Mouse (Mus musculus): ENCODE measurements around the gene A030003K21Rik. TPM values are rescaled to one million over a fixed set of nuclear protein-coding genes. Genes with fewer than 3 reads are reported as not detected.
"Not testable (repeated sequence)": the region's sequence is repeated elsewhere in the genome, so short reads cannot be mapped to it uniquely, and the experiment has no call there.

The A030003K21Rik gene
- polyA plus RNA-seq (2012; fragmentation: generic; extraction: Trizol) = not detected
- long read RNA-seq, experiment 1 = 0 reads
- long read RNA-seq, experiment 2 = 0 reads

DNA sequence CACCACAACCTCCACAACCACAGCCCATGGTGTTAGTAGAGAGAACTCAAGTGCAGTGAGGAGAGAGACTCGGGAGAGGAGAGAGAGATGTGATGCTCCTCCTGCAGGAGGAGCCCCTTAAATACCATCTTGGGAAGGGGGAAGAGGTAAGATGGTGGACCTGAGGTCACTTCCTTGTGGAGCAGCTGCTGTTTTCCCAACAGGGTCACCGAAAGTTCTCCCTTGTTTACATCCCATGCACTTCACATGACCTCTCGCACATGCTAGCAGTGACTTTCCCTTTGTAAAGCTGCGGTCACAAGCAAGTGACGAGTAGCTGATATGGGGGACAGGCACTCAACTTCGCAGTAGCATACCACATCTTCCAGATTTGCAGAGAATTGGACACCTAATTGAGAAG lies at the start of gene A030003K21Rik:
Gene A030003K21Rik, minus strand, starts transcription at position 94 of the 400 bp plus-strand sequence.
- H3K79me3 ChIP-seq (ENCODE audit: low read depth); H3K27me3 ChIP-seq (ENCODE audit: control insufficient read depth, insufficient read depth, insufficient read length): not testable (repeated sequence)

DNA sequence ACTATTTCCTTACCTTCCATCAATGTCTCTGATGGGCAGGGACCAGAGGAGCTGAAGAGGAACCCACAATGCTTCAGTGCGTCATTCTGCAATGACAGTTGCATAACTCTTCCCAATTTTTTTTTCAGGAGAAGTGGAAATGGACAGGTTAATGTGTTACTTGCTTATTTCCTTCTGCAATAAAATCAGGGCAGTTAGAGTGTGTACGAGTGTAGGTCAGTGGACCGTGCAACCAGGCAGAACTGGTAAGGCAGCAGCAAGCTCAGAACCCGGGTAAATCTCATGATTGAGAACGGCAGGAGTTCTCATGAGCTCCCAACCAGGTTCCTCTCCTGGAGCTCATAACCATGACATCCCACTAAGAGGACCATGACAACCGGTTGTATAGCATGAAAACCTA lies 48.9 kb upstream of the A030003K21Rik start:
- Histone ChIP-seq H3ac (ENCODE audit: control insufficient read depth, insufficient read length, low read depth) (no peak overlapping the region), H3K4me3 (ENCODE audit: insufficient read depth, poor library complexity, severe bottlenecking) (no peak overlapping the region), H3K79me3 (ENCODE audit: low read depth) (no peaks in the 10 kb centered on the region), H3K36me3 (ENCODE audit: control insufficient read depth, insufficient read depth) (no peaks in the 10 kb centered on the region), H3K79me2 (ENCODE audit: control insufficient read depth, insufficient read depth) (no peaks in the 10 kb centered on the region), H3K27me3 (ENCODE audit: control insufficient read depth, insufficient read depth, insufficient read length) (peaks cover 13% of the 10 kb centered on the region)
- TF ChIP-seq MYOG (IDR thresholded peaks at IDR 0.05; ENCODE audit: control insufficient read depth, extremely low read depth, insufficient read length) = no peak
- no peak for TF ChIP-seq USF1 (IDR thresholded peaks at IDR 0.05; ENCODE audit: low read depth)

More for the DNA sequence above, at the start of gene A030003K21Rik:
- H3ac ChIP-seq (ENCODE audit: control insufficient read depth, insufficient read length, low read depth); H3K36me3 ChIP-seq (ENCODE audit: control insufficient read depth, insufficient read depth); H3K4me3 ChIP-seq (ENCODE audit: insufficient read depth, poor library complexity, severe bottlenecking); H3K79me2 ChIP-seq (ENCODE audit: control insufficient read depth, insufficient read depth): not testable (repeated sequence)

DNA sequence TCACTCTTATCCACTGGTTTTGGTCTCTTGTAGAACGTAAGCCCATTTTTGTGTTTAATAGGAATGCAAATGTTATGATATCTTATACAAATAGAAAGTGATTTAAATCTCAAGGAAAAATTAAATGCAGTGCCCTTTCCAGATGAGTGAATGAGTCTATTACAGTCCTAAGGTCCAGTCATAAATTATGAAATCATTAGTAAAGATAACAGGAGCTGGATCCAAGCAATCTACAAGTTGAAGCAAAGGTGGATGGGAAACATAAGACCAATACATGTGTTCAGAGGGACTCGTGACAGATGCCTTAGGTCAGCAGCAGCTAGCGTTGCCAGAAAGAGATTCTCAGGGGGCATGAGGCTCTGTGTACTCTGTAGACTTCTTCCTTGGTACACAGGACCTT lies 48.4 kb upstream of the A030003K21Rik start:
- no peak overlapping the region for H3ac ChIP-seq (ENCODE audit: control insufficient read depth, insufficient read length, low read depth)
- no peak for TF ChIP-seq CTCF (IDR thresholded peaks at IDR 0.05; ENCODE audit: control insufficient read depth, insufficient read depth, insufficient read length)
- TF ChIP-seq MAX (IDR thresholded peaks at IDR 0.05) = no peak
- TF ChIP-seq FOSL1 (IDR thresholded peaks at IDR 0.05; ENCODE audit: insufficient read depth, low read length, poor library complexity, severe bottlenecking) = no peak
- no peak for TF ChIP-seq USF1 (IDR thresholded peaks at IDR 0.05; ENCODE audit: low read depth)
- TF ChIP-seq MYOG (IDR thresholded peaks at IDR 0.05; ENCODE audit: control insufficient read depth, extremely low read depth, insufficient read length) = no peak
- TF ChIP-seq CEBPB (IDR thresholded peaks at IDR 0.05; ENCODE audit: low read depth) = no peak
- no peak for TF ChIP-seq MYOD1 (IDR thresholded peaks at IDR 0.05; ENCODE audit: control insufficient read depth, insufficient read length, low read depth)
- H3K27me3 ChIP-seq (ENCODE audit: control insufficient read depth, insufficient read depth, insufficient read length) = peaks cover 13% of the 10 kb centered on the region
- no peak overlapping the region for H3K4me3 ChIP-seq (ENCODE audit: insufficient read depth, poor library complexity, severe bottlenecking)
- H3K79me2 ChIP-seq (ENCODE audit: control insufficient read depth, insufficient read depth) = no peaks in the 10 kb centered on the region
- no peaks in the 10 kb centered on the region for H3K36me3 ChIP-seq (ENCODE audit: control insufficient read depth, insufficient read depth)
- no peaks in the 10 kb centered on the region for H3K79me3 ChIP-seq (ENCODE audit: low read depth)

DNA sequence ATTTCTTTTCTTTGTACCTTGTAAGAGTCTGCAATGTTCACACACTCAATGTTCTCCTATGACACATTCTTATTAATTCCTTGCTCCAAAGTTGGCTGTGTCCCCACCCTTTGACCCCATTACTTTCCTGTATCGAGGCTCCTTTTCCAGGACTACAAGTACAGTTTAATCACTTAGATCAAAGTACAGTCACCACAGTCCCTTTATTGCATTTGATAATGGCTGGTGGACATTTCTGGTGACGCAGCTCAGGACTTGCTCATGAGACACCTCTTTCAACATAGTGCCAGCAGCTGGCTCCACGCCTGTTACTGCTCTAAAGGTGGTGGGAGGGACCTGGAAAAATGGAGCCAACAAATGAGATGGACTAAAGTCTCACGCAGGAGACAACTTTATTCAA lies 47.9 kb upstream of the A030003K21Rik start:
- no peak overlapping the region for H3K4me3 ChIP-seq (ENCODE audit: insufficient read depth, poor library complexity, severe bottlenecking)
- H3K27me3 ChIP-seq (ENCODE audit: control insufficient read depth, insufficient read depth, insufficient read length) = peaks cover 13% of the 10 kb centered on the region
- no peak overlapping the region for H3ac ChIP-seq (ENCODE audit: control insufficient read depth, insufficient read length, low read depth)
- H3K79me3 ChIP-seq (ENCODE audit: low read depth) = no peaks in the 10 kb centered on the region
- no peaks in the 10 kb centered on the region for H3K36me3 ChIP-seq (ENCODE audit: control insufficient read depth, insufficient read depth)
- TF ChIP-seq MYOD1 (IDR thresholded peaks at IDR 0.05; ENCODE audit: control insufficient read depth, insufficient read length, low read depth) = no peak
- no peak for TF ChIP-seq CTCF (IDR thresholded peaks at IDR 0.05; ENCODE audit: control insufficient read depth, insufficient read depth, insufficient read length)
- no peak for TF ChIP-seq USF1 (IDR thresholded peaks at IDR 0.05; ENCODE audit: low read depth)
- no peak for TF ChIP-seq CEBPB (IDR thresholded peaks at IDR 0.05; ENCODE audit: low read depth)
- TF ChIP-seq MAX (IDR thresholded peaks at IDR 0.05) = no peak
- no peak for TF ChIP-seq FOSL1 (IDR thresholded peaks at IDR 0.05; ENCODE audit: insufficient read depth, low read length, poor library complexity, severe bottlenecking)
- TF ChIP-seq MYOG (IDR thresholded peaks at IDR 0.05; ENCODE audit: control insufficient read depth, extremely low read depth, insufficient read length) = no peak
- no peaks in the 10 kb centered on the region for H3K79me2 ChIP-seq (ENCODE audit: control insufficient read depth, insufficient read depth)

DNA sequence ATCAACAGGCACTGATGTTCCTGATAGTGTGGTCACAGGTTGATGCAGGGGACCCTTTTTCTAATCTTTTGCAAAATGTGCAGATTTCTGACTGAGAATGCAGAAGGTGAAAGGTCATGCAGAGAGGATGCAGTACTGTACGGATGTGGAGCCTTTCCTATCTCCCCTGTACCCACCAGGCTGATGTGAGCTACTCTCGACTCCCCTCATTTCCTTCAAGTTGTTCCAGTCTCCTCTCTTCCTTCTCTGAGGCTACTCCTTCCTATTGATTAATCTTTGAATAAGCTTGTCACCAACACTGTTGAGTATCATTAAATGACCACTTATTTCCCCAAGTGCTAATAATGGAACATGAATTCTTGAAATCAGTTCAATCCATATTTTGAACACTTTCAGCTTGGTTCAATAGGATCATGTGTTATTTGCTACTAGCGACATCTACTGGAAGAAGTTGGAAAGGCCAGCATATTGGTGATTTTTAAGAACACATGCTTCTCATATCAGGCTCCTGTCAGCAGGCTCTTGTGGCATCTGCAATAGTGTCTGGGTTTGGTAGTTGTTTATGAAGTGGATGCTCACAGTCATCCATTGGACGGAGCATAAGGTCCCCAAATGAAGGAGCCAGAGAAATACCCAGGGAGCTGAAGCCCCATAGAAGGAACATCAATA lies 44.5 kb upstream of the A030003K21Rik start:
- H3K27me3 ChIP-seq (ENCODE audit: control insufficient read depth, insufficient read depth, insufficient read length) = peaks cover 9% of the 10 kb centered on the region
- TF ChIP-seq MYOD1 (IDR thresholded peaks at IDR 0.05; ENCODE audit: control insufficient read depth, insufficient read length, low read depth) (no peak), CTCF (IDR thresholded peaks at IDR 0.05; ENCODE audit: control insufficient read depth, insufficient read depth, insufficient read length) (no peak), CEBPB (IDR thresholded peaks at IDR 0.05; ENCODE audit: low read depth) (no peak), USF1 (IDR thresholded peaks at IDR 0.05; ENCODE audit: low read depth) (no peak), MAX (IDR thresholded peaks at IDR 0.05) (no peak), MYOG (IDR thresholded peaks at IDR 0.05; ENCODE audit: control insufficient read depth, extremely low read depth, insufficient read length) (no peak), FOSL1 (IDR thresholded peaks at IDR 0.05; ENCODE audit: insufficient read depth, low read length, poor library complexity, severe bottlenecking) (no peak)
- H3K36me3 ChIP-seq (ENCODE audit: control insufficient read depth, insufficient read depth) = no peaks in the 10 kb centered on the region
- no peaks in the 10 kb centered on the region for H3K79me3 ChIP-seq (ENCODE audit: low read depth)
- no peak overlapping the region for H3K4me3 ChIP-seq (ENCODE audit: insufficient read depth, poor library complexity, severe bottlenecking)
- no peak overlapping the region for H3ac ChIP-seq (ENCODE audit: control insufficient read depth, insufficient read length, low read depth)
- no peaks in the 10 kb centered on the region for H3K79me2 ChIP-seq (ENCODE audit: control insufficient read depth, insufficient read depth)

DNA sequence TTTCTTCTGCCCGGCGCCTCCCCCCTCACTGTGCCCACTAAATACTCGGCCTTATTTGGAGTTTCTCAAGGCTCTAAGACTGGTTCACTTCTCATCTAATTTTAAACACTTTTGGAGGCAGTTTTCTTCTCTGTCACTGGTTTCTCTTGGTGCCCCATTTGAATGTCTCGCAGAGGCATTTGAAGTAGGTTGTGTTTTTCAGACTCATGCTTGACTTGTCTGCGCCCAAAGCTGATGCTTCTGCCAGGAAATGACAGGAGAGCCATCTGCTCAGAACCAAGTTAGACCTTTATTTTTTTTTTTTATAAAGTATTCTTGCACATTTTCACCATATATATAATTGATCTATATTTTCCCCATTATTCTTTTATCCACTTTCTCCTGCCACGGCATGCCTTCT lies 43.5 kb upstream of the A030003K21Rik start:
- Histone ChIP-seq H3K79me2 (ENCODE audit: control insufficient read depth, insufficient read depth) (no peaks in the 10 kb centered on the region), H3ac (ENCODE audit: control insufficient read depth, insufficient read length, low read depth) (no peak overlapping the region), H3K27me3 (ENCODE audit: control insufficient read depth, insufficient read depth, insufficient read length) (peaks cover 5% of the 10 kb centered on the region), H3K4me3 (ENCODE audit: insufficient read depth, poor library complexity, severe bottlenecking) (no peak overlapping the region), H3K79me3 (ENCODE audit: low read depth) (no peaks in the 10 kb centered on the region), H3K36me3 (ENCODE audit: control insufficient read depth, insufficient read depth) (no peaks in the 10 kb centered on the region)
- TF ChIP-seq MYOG (IDR thresholded peaks at IDR 0.05; ENCODE audit: control insufficient read depth, extremely low read depth, insufficient read length) = no peak
- TF ChIP-seq CEBPB (IDR thresholded peaks at IDR 0.05; ENCODE audit: low read depth) = no peak
- no peak for TF ChIP-seq CTCF (IDR thresholded peaks at IDR 0.05; ENCODE audit: control insufficient read depth, insufficient read depth, insufficient read length)
- TF ChIP-seq MAX (IDR thresholded peaks at IDR 0.05) = no peak
- TF ChIP-seq MYOD1 (IDR thresholded peaks at IDR 0.05; ENCODE audit: control insufficient read depth, insufficient read length, low read depth) = no peak
- TF ChIP-seq FOSL1 (IDR thresholded peaks at IDR 0.05; ENCODE audit: insufficient read depth, low read length, poor library complexity, severe bottlenecking) = no peak
- no peak for TF ChIP-seq USF1 (IDR thresholded peaks at IDR 0.05; ENCODE audit: low read depth)
